Mouse (Mus musculus): Measurements from ENCODE around the gene Gm20431. TPM values are rescaled to one million over a fixed set of nuclear protein-coding genes. Genes with fewer than 3 reads are reported as not detected.

The Gm20431 gene
- polyA plus RNA-seq, 1 experiment = not detected

DNA sequence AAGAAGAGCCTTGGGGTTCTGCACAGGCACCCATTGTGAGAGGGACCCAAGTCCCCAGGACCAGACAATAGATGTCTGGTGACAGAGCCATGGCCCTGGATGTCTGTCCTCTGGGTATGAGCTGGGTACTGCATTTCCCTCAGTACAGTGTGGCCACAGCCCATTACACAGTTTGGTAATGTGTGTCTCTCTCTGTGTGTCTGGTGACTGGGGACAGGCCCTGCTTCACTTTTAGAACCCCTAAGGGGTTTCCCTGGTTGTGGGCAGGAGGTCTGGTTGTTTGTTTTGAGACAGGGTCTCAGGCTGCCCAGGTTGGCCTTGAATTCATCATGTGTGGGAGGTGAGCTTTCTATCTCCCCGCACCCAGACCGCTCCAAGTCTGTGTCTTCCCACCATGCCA is 76.0 kb downstream of the Gm20431 start:
- no peaks in the 10 kb centered on the region for H3K27me3 ChIP-seq (replicated peaks)
- peaks cover 83% of the 10 kb centered on the region for H3K4me1 ChIP-seq
- H3K9me3 ChIP-seq = no peaks in the 10 kb centered on the region
- no peak for TF ChIP-seq FLI1 (IDR thresholded peaks at IDR 0.05; ENCODE audit: low read length)
- no peak for TF ChIP-seq GATA1 (IDR thresholded peaks at IDR 0.05; ENCODE audit: borderline replicate concordance, low read length)
- H3K36me3 ChIP-seq (replicated peaks; ENCODE audit: low read length) = peaks cover 56% of the 10 kb centered on the region
- H3K4me3 ChIP-seq (replicated peaks) = no peak overlapping the region

DNA sequence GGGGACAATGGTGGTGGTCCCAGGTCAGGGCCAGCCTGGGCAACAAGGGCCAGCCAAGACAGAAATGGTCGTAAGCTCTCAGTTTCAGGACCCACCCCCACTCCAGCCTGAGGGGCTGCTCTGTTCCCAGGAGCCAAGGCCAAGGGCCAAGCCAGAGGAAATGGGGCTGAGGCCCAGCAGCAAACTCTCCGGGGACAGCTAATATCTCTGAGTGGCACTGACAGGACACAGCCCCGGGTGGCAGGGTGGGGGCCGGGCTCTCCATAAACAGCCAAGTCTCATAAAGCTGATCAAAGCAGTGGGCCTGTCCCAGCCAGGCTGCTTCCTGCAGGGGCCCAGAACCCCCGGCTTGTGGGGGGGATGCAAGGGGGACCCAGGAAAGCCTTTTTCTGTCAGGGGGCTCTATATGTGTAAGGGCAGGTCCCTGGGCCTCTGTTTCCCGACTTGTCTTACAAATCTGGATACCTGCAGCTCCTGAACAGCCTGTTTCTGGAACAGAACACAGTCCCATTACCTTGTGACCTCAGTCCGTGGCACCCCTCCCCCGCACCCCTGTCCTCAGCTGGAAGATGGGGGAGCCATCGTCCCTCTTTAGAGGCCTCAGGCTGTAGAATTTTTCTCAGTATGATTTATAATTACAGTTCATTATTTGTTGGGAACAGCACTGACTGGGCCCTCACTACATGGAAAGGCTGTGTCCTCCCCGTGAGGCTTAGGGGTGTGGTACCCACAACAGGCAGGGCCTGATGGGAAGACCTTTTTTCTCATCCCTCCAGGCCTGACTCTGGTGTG is 77.9 kb downstream of the Gm20431 start:
- Histone ChIP-seq H3K4me1 (peaks cover 66% of the 10 kb centered on the region), H3K4me3 (replicated peaks) (no peak overlapping the region), H3K36me3 (replicated peaks; ENCODE audit: low read length) (peaks cover 67% of the 10 kb centered on the region), H3K9me3 (no peaks in the 10 kb centered on the region), H3K27me3 (replicated peaks) (no peaks in the 10 kb centered on the region)
- TF ChIP-seq GATA1 (IDR thresholded peaks at IDR 0.05; ENCODE audit: borderline replicate concordance, low read length) = no peak

DNA sequence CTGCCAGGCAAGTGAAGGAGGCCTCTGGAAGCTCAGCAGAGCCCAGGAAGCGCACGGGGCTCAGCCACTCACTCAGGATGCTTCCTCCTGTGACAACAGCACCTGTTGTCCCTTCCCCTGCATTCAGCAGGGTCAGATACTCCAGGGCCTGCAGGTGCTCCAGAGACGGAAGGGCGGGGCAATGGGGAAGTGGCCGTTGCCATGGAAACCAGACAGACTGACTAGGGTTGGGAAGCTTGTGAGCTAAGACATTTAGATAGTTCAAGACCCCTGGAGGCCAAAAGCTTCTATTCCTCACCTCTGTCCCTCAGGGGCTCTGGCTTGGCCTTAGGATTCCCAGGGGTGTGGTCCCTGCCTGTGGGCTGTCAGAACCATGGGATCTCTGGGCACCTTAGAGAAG is 82.8 kb downstream of the Gm20431 start:
- TF ChIP-seq GATA1 (IDR thresholded peaks at IDR 0.05; ENCODE audit: borderline replicate concordance, low read length) (no peak), FLI1 (IDR thresholded peaks at IDR 0.05; ENCODE audit: low read length) (no peak)
- H3K36me3 ChIP-seq (replicated peaks; ENCODE audit: low read length) = peaks cover 70% of the 10 kb centered on the region
- no peaks in the 10 kb centered on the region for H3K9me3 ChIP-seq
- H3K27me3 ChIP-seq (replicated peaks) = no peaks in the 10 kb centered on the region
- H3K4me1 ChIP-seq = peaks cover 39% of the 10 kb centered on the region
- no peak overlapping the region for H3K4me3 ChIP-seq (replicated peaks)

DNA sequence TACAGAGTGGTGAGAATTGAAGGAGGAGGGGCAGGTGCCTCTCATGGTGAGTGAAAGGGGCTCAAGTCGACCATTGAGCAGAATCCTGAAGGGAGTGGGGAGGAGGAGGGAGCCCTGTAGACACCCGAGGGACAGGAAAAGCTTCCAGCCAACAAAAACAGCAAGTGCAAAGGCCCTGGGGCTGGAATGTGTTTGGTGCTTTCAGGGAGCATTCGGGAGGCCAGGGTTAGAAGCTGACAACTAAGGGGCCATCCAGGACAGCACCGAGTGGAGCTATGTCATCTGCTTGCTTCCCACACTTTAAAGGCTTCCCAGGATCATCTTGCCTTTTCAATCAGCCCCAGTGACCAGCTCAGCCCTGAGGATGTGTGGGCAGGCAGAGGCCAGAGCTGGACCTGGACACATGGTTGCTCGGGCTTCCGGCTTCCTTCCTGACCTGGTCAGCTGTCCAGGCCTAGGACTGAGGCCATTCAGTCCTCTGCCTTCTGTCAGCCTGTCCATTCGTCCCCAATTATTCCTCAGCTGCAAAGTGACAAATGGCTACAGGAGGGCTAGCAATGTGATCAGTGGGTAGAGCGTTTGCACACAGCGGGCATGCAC is 84.0 kb downstream of the Gm20431 start:
- peaks cover 27% of the 10 kb centered on the region for H3K4me1 ChIP-seq
- H3K36me3 ChIP-seq (replicated peaks; ENCODE audit: low read length) = peaks cover 58% of the 10 kb centered on the region
- no peaks in the 10 kb centered on the region for H3K9me3 ChIP-seq
- H3K4me3 ChIP-seq (replicated peaks) = no peak overlapping the region
- TF ChIP-seq FLI1 (IDR thresholded peaks at IDR 0.05; ENCODE audit: low read length) (no peak), GATA1 (IDR thresholded peaks at IDR 0.05; ENCODE audit: borderline replicate concordance, low read length) (no peak)
- H3K27me3 ChIP-seq (replicated peaks) = peaks cover 2% of the 10 kb centered on the region

DNA sequence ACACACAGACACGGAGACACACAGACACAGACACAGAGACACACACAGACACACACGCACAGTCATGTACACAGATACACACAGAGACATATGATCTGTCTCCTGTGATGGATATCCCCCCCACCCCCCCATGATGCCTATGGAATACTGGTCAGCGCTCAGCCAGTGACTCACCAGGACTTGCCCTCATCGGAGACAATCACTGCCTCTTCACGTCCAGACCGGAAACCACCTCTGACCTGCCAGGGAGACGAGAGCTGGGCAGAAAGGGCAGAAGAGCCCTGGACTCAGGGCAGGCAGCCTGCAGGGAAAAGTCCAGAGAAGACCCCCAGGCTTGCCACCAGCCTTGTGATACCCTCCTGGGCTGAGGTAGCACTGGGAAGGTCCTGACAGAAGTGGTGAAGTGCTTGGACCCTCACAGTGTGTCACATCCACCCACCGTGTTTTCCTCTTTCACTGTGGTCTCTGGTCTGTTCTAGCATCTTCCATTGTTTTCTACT is 85.1 kb downstream of the Gm20431 start:
- no peak for TF ChIP-seq FLI1 (IDR thresholded peaks at IDR 0.05; ENCODE audit: low read length)
- no peak for TF ChIP-seq GATA1 (IDR thresholded peaks at IDR 0.05; ENCODE audit: borderline replicate concordance, low read length)
- no peak overlapping the region for H3K4me3 ChIP-seq (replicated peaks)
- no peaks in the 10 kb centered on the region for H3K9me3 ChIP-seq
- peaks cover 16% of the 10 kb centered on the region for H3K4me1 ChIP-seq
- peaks cover 5% of the 10 kb centered on the region for H3K27me3 ChIP-seq (replicated peaks)
- H3K36me3 ChIP-seq (replicated peaks; ENCODE audit: low read length) = peaks cover 54% of the 10 kb centered on the region

DNA sequence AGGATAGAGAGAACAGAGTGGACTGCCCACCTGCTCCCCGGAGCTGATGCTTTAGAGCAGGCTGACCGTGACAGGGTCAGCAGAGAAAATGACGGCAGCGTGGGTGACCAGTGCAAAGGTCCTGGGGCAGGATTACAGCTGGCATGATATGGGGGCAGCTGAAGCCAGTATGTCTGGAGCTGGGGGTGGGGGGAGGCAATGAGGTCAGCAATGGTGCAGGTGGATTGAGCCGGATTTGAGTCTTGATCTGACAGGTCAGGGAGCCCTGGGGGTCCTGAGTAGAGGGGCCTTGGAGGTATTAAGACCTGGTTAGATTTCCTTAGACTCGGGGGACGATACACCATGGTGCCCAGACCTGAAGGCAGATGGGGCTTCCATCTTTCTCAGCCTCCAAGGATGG is 85.7 kb downstream of the Gm20431 start:
- no peak overlapping the region for H3K4me3 ChIP-seq (replicated peaks)
- H3K27me3 ChIP-seq (replicated peaks) = peaks cover 6% of the 10 kb centered on the region
- H3K4me1 ChIP-seq = peaks cover 16% of the 10 kb centered on the region
- peaks cover 54% of the 10 kb centered on the region for H3K36me3 ChIP-seq (replicated peaks; ENCODE audit: low read length)
- TF ChIP-seq FLI1 (IDR thresholded peaks at IDR 0.05; ENCODE audit: low read length) (no peak), GATA1 (IDR thresholded peaks at IDR 0.05; ENCODE audit: borderline replicate concordance, low read length) (no peak)
- H3K9me3 ChIP-seq = no peaks in the 10 kb centered on the region

DNA sequence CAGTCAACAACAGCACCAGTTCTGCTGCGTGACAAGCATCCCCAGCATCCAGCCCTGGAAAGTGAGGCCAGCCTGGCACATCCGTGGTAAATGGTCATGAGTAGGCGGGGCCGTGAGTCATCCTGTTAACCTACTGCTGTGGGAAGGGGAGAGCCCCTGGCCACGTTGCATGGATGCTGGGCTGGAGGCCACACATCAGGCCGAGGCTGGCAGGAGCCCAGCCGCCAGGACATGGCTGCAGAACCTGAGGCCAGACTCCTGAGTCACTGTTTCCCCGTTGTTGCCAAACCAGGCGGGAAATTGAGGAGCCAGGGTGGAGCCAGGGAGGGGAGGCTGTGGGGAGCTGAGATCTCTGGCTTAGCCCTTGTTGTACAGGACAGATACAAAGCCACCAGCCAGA is 86.5 kb downstream of the Gm20431 start:
- TF ChIP-seq GATA1 (IDR thresholded peaks at IDR 0.05; ENCODE audit: borderline replicate concordance, low read length) (no peak), FLI1 (IDR thresholded peaks at IDR 0.05; ENCODE audit: low read length) (no peak)
- H3K9me3 ChIP-seq = no peaks in the 10 kb centered on the region
- H3K36me3 ChIP-seq (replicated peaks; ENCODE audit: low read length) = peaks cover 54% of the 10 kb centered on the region
- H3K4me1 ChIP-seq = peaks cover 23% of the 10 kb centered on the region
- peaks cover 10% of the 10 kb centered on the region for H3K27me3 ChIP-seq (replicated peaks)
- H3K4me3 ChIP-seq (replicated peaks) = no peak overlapping the region

DNA sequence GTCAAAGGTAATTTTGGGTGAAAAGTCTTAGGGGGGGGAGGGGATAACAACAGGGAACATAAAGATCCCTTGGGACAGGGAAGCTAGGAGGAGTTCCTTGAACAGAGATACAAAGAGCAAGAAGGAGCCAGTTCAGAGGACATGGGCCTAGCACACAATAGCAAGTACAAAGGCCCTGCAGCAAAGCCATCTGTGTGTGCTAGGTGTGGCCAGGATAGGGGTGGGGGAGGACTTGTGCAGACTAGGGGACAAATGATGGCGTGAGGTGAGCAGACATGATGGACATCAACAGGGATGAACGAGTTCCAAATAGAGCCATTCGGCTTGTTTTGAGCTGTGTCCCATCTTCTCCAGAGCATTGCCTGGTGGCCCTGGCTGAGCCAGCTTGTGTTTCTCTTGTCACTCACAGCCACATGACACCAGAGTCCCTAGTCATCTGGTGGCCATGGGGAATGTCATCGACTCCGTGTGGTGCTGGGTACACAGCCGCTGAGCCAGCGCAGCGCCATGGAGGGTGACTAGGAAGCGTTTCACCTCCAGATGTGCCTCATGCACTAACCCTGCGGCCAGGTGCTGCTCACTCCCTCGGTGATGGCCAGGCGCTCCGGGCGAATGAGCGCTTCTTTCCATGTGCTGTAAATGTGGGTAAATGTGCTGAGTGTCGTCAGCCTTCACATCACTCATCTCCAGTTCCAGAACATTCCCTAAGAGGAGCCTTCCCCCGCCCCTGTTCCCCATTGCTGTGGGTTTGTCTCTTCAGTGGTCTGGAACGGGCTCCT is 89.7 kb downstream of the Gm20431 start:
- Histone ChIP-seq H3K4me1 (peaks cover 22% of the 10 kb centered on the region), H3K36me3 (replicated peaks; ENCODE audit: low read length) (peaks cover 28% of the 10 kb centered on the region)
- TF ChIP-seq FLI1 (IDR thresholded peaks at IDR 0.05; ENCODE audit: low read length) = no peak
- TF ChIP-seq GATA1 (IDR thresholded peaks at IDR 0.05; ENCODE audit: borderline replicate concordance, low read length) = no peak

DNA sequence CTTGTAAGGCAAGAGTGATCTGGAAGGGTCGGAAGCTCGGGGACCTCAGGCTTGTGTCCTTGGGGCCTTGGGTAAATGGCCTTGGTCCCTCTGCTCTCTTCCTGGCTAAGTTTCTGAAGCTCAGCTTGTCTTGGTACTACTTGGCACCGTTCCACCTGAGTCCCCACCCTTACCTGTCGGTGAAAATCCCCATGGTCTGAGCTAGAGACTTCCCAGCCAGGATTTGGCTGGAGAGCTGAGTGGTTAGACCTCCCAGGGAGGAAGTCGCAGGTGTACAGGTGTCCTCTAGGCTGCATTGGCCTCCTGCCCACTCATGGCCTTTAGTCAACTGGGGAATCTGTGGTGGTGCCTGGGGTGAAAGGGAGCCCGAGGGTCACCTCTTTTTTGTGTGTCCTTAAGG is 90.5 kb downstream of the Gm20431 start:
- TF ChIP-seq FLI1 (IDR thresholded peaks at IDR 0.05; ENCODE audit: low read length) (no peak), GATA1 (IDR thresholded peaks at IDR 0.05; ENCODE audit: borderline replicate concordance, low read length) (no peak)
- H3K9me3 ChIP-seq = no peaks in the 10 kb centered on the region
- peaks cover 23% of the 10 kb centered on the region for H3K36me3 ChIP-seq (replicated peaks; ENCODE audit: low read length)
- no peak overlapping the region for H3K4me3 ChIP-seq (replicated peaks)
- peaks cover 23% of the 10 kb centered on the region for H3K4me1 ChIP-seq
- H3K27me3 ChIP-seq (replicated peaks) = peaks cover 32% of the 10 kb centered on the region

More for the DNA sequence above, 89.7 kb downstream of the Gm20431 start:
- Histone ChIP-seq H3K27me3 (replicated peaks) (peaks cover 30% of the 10 kb centered on the region), H3K9me3 (no peaks in the 10 kb centered on the region), H3K4me3 (replicated peaks) (no peak overlapping the region)
